Mouse (Mus musculus) midbrain, embryonic 14.5 days (tissue): ENCODE measurements at regions not wholly inside any gene's neighbourhood (a gene's known extent, or its start where the extent isn't known, plus 50 kb on each side); places are given as distances from the start of the nearest gene placed in this dataset.
"Not testable (repeated sequence)": the region's sequence is repeated elsewhere in the genome, so short reads cannot be mapped to it uniquely, and the experiment has no call there.

Experiments used
- ATAC-seq: fragments of 200-750 bp; cut with Nextera tagmentation; 2 replicates; pipeline ENCODE4 v1.8.0; 2017; ENCODE audit warnings: moderate number of reproducible peaks, moderate library complexity; ENCODE audit not compliant: low FRiP score, low TSS enrichment
- DNase-seq: peaks from one replicate; pipeline ENCODE4 v3.0.0-alpha.2; 2015
- H3K27ac ChIP-seq: fragments of 300-500 bp; sonication (generic); replicated peaks from 2 replicates; pipeline ENCODE4 v1.5.1; 2014; ENCODE audit warnings: mild to moderate bottlenecking, low read depth, low read length, moderate library complexity
- H3K27me3 ChIP-seq: fragments of 300-500 bp; sonication (generic); 2 replicates; pipeline ENCODE4 v1.6.1; 2014; ENCODE audit warnings: low read length, control low read depth, mixed read lengths; ENCODE audit not compliant: control insufficient read depth, insufficient read depth
- H3K36me3 ChIP-seq: fragments of 300-500 bp; sonication (generic); 2 replicates; pipeline ENCODE4 v1.6.1; 2014; ENCODE audit warnings: low read length, control low read depth; ENCODE audit not compliant: control insufficient read depth, insufficient read depth
- H3K4me1 ChIP-seq: fragments of 300-500 bp; sonication (generic); 2 replicates; pipeline ENCODE4 v1.6.1; 2014; ENCODE audit warnings: mild to moderate bottlenecking, antibody characterized with exemption, low read length, control low read depth; ENCODE audit not compliant: control insufficient read depth, insufficient read depth
- H3K4me2 ChIP-seq: fragments of 300-500 bp; sonication (generic); 2 replicates; pipeline ENCODE4 v1.6.1; 2014; ENCODE audit warnings: mild to moderate bottlenecking, low read length, moderate library complexity
- H3K4me3 ChIP-seq: fragments of 300-500 bp; sonication (generic); replicated peaks from 2 replicates; pipeline ENCODE4 v1.5.1; 2014; ENCODE audit warnings: low read depth, low read length
- H3K9ac ChIP-seq: fragments of 300-500 bp; sonication (generic); replicated peaks from 2 replicates; pipeline ENCODE4 v1.6.1; 2014; ENCODE audit warnings: mild to moderate bottlenecking, low read length, moderate library complexity
- H3K9me3 ChIP-seq: fragments of 300-500 bp; sonication (generic); 2 replicates; pipeline ENCODE4 v1.6.1; 2016; ENCODE audit warnings: low read length, control low read depth, mixed read lengths; ENCODE audit not compliant: control insufficient read depth
- WGBS: fragments of 180-500 bp; shearing (Covaris S2); extraction: QIAGEN DNeasy Blood & Tissue Kit; methylation state at CpG from one replicate; pipeline ENCODE4 v1.1.7; 2014; 5-methylcytosine and 5-hydroxymethylcytosine counted together

DNA sequence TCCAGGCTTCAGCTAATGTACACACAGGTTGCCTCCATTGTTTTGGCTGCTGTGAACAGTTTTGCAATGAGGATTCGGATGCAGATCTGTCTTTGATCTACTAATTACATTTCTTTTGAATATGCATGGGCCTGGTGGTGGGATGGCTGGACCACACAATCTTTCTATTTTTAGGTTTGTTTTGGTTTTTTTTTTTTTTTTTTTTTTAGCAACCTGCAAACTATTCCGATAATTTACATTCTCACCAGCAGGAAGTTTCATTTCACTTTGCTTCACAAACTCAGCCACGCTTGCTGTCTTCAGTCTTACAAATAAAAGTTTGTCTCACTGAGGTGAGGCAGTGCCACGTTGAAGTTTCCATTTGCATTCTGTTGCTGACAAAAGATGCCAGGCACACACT lies 127.7 kb upstream of the Intu start:
- Histone ChIP-seq H3K4me2 (no peak overlapping the region), H3K4me3 (no peak overlapping the region), H3K9me3 (no peaks in the 10 kb centered on the region), H3K27ac (no peak overlapping the region), H3K9ac (no peak overlapping the region), H3K4me1 (no peaks in the 10 kb centered on the region), H3K36me3 (no peaks in the 10 kb centered on the region), H3K27me3 (no peaks in the 10 kb centered on the region)
- DNase-seq (no peak), ATAC-seq (no peak)
- 81% methylated on average over 4 of the region's 4 CpGs for WGBS

DNA sequence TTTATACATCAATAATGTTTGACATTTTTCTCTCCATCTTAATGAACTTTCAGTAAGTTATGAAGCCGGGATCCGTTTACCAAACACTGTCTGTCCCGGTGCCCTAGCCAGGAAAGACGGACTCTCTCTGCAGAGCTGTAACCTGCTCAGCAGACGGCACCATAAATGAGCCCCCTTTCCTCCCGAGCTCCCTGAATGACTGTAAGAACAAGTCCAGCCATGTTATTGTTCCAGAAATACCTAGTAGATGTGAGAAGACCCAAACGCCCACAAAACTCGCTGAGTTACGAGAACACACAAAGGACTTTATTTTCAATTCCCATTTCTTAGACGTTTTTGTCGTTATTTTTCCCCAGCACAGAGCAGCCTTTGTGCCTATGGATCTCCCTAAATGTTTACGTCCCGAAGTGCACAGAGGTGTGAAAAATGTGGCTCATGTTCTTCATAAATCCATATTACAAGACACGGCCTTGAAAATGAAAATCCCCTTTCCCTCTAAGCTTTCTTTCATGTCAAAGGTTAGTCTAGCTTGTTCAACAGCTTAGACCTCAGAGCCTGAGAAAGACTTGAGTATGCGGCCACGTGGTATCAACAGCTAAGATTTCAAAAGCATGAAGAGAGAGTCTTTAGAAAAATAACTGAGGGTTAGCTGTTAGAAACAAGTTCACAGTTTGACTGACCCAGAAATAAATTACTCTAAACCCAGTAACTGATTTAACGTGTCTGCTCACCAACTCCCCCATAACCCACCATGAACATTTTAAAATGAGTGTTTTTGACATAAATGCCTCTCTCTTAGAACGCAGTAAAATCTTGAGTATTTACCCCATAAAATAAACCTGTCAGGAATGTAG lies 125.8 kb upstream of the Intu start:
- Histone ChIP-seq H3K27me3 (no peaks in the 10 kb centered on the region), H3K4me2 (no peak overlapping the region), H3K9ac (no peak overlapping the region), H3K9me3 (no peaks in the 10 kb centered on the region), H3K36me3 (no peaks in the 10 kb centered on the region), H3K27ac (no peak overlapping the region), H3K4me3 (no peak overlapping the region), H3K4me1 (no peaks in the 10 kb centered on the region)
- DNase-seq (no peak), ATAC-seq (no peak)
- WGBS = 86% methylated on average over 18 of the region's 18 CpGs

DNA sequence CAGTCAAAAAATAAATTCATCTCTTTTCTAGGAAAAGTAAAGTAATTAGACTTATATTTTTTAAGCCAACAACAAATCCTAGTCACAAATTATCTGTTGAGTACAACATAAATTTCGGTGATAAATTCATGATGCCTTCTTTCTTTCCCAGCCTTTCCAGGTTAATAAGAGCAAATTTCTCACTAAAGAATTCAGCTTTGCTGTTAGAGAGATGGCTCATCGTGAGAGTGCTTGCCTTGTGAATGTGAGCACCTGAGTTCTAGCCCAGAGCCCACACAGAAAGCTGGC lies 125.2 kb upstream of the Intu start:
- no peaks in the 10 kb centered on the region for H3K36me3 ChIP-seq
- ATAC-seq (no peak), DNase-seq (no peak)
- no peaks in the 10 kb centered on the region for H3K9me3 ChIP-seq
- H3K4me1 ChIP-seq = no peaks in the 10 kb centered on the region
- no peak overlapping the region for H3K4me2 ChIP-seq
- H3K27me3 ChIP-seq = no peaks in the 10 kb centered on the region
- no peak overlapping the region for H3K4me3 ChIP-seq
- no peak overlapping the region for H3K27ac ChIP-seq
- no peak overlapping the region for H3K9ac ChIP-seq
- 93% methylated on average over 2 of the region's 2 CpGs for WGBS

DNA sequence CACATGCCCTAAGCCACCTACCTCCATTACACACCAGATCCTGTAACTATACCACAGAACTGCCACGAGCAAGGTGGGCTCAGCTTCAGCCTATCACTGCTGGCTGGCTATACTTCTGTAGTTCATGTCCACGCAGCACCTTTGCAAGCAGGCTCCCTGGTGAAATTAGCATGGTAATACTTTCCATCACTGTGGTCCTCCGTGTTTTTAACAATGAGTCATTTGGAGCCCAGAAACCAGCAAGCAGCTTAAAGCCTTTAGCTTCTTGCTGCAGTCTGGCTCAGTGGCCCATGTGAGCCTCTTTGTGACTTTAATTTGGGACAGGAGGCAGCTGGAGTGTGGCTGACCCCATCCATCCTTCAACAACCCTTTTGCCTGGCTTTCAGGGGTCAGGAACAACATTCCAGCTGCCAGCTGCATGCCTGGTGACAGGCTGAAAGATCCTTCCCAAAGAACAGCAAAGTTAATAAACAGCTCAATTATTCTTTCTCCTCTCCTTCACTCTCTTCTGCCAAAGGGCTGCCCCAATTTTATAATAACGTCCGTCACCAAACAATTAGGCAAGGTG lies 122.1 kb upstream of the Intu start:
- DNase-seq (no peak), ATAC-seq (no peak)
- Histone ChIP-seq H3K36me3 (no peaks in the 10 kb centered on the region), H3K9me3 (no peaks in the 10 kb centered on the region), H3K27ac (no peak overlapping the region), H3K4me2 (no peak overlapping the region), H3K4me1 (no peaks in the 10 kb centered on the region), H3K9ac (no peak overlapping the region), H3K4me3 (no peak overlapping the region), H3K27me3 (no peaks in the 10 kb centered on the region)
- WGBS = 46% methylated on average over 5 of the region's 5 CpGs

DNA sequence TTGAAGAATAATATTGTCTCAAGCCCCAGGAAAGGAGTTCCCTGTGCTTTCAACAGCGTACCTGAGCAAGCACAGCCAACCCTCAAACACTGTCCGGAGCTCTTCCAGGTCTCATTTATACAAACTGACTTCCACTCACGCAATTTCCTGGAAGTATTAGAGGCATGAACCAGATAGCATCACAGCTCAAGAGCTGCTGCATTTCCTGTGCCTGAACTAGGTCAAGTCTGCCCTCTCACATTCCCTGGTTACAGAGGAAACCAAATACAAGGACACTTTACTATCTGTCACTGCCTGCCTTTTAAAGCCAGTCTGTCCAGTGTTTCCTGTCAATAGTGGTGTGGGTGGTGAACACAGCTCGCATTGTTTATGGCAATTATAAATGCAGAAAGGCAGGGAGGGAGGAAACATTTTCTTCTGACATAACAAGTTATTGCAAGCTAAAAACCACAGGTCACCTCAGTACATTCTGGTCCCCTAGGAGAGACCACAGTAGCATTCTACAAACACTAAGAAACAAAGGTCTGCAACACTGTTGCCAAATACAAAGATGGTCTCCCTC lies 120.3 kb upstream of the Intu start:
- no peak for DNase-seq
- WGBS = 89% methylated on average over 4 of the region's 4 CpGs
- ATAC-seq = no peak
- Histone ChIP-seq H3K4me2 (no peak overlapping the region), H3K9ac (no peak overlapping the region), H3K36me3 (no peaks in the 10 kb centered on the region), H3K4me3 (no peak overlapping the region), H3K27me3 (no peaks in the 10 kb centered on the region), H3K9me3 (no peaks in the 10 kb centered on the region), H3K27ac (no peak overlapping the region), H3K4me1 (no peaks in the 10 kb centered on the region)

DNA sequence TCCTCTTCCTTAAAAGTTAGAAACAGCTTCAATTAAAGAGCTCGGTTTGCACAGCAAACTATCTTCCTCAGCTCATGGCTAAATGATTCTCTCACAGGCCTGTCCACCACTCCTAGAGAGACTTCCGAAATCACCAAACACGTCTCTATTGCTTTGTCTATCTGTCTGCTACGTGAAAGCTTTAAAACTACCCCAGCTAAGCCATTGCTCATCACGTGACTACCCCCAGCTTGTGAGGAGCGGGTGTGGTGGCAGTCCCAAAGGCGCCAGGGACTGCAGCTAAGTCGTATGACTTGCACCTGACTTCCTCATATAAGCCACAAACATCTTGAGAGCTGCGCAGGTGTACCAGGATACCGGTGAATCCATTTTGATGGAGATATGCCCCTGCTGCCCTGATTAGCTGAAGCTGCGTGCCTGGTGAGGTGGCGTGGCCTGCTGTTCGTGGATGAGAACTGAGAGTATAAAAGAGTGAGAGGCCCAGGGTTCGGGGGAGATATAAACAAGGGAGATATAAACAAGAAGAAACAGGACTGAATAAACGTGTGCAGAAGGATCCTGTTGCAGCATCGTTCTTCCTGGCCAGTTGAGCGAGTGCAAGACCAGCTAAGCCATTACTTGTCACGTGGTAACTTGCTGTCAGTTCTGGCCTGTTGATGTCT lies 105.8 kb upstream of the Intu start:
- H3K36me3 ChIP-seq, H3K4me2 ChIP-seq, H3K4me1 ChIP-seq, H3K9ac ChIP-seq, DNase-seq, H3K27me3 ChIP-seq, H3K27ac ChIP-seq, ATAC-seq, H3K9me3 ChIP-seq, H3K4me3 ChIP-seq: not testable (repeated sequence)
- 57% methylated on average over 15 of the region's 18 CpGs for WGBS

DNA sequence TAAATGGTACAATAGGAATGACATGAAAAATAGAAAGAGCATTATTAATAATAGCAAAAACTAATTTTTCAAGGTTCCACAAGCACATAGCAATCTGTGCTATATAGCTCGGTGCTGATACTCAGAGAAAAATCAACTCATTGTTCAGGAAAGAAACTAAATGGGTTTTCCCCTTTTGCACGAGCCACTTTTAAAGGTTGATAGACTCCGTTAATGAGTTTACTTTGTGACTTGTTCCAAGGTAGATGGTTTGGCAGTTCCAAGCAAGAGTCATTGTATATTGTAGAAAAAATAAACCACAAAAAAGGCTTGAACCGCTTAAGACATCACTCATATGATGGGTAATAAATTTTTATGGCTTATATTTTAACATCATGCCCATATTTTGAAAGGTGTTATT lies 105.0 kb upstream of the Intu start:
- Histone ChIP-seq H3K9me3 (no peaks in the 10 kb centered on the region), H3K4me2 (no peak overlapping the region), H3K9ac (no peak overlapping the region), H3K4me1 (no peaks in the 10 kb centered on the region), H3K36me3 (no peaks in the 10 kb centered on the region), H3K27ac (no peak overlapping the region), H3K27me3 (no peaks in the 10 kb centered on the region), H3K4me3 (no peak overlapping the region)
- no peak for ATAC-seq
- no peak for DNase-seq
- 88% methylated on average over 4 of the region's 4 CpGs for WGBS

DNA sequence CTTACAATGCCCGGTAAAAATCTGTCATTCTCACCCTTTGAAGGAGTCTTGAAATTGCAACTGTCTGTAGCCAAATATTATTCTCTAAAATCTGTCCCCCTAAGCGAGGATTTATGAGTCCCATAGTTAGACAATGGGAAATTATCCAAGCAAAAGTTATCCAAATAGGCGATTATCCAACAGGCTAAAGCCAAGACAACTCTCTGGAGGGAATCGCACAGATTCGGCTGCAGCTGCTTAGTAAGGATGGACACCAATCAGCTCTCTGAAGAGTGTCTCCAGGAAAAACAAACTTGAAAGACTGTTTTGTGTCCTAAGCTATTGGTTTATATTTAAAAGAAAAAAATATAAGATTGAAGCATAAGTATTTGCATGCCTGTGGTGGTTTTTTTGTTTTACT lies 103.1 kb upstream of the Intu start:
- DNase-seq (no peak), ATAC-seq (no peak)
- H3K4me1 ChIP-seq = no peaks in the 10 kb centered on the region
- H3K36me3 ChIP-seq = no peaks in the 10 kb centered on the region
- H3K27ac ChIP-seq = no peak overlapping the region
- no peak overlapping the region for H3K9ac ChIP-seq
- H3K27me3 ChIP-seq = no peaks in the 10 kb centered on the region
- no peak overlapping the region for H3K4me3 ChIP-seq
- WGBS = 76% methylated on average over 5 of the region's 5 CpGs
- no peak overlapping the region for H3K4me2 ChIP-seq
- no peaks in the 10 kb centered on the region for H3K9me3 ChIP-seq

DNA sequence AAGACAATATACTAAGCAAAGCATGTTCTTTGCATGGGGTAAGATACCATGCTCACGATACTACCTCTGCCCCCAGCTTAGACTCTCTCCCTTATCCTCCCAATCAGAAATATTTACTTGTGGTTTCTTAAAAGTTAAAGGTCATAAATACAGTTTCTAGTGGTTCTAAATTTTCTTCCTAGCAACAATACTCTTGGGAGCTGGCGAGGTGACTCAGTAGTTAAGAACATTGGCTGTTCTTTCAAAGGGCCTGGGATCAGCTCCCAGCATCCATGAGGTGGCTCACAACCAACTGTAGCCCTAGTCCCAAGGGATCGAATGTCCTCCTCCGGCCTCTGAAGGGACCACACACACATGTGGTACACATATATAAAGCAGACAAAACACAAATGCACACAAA lies 92.8 kb upstream of the Intu start:
- Histone ChIP-seq H3K9ac (no peak overlapping the region), H3K36me3 (no peaks in the 10 kb centered on the region), H3K4me3 (no peak overlapping the region), H3K4me1 (no peaks in the 10 kb centered on the region; the same call in 1 of the 2 replicates), H3K27me3 (no peaks in the 10 kb centered on the region), H3K4me2 (no peak overlapping the region), H3K27ac (no peak overlapping the region), H3K9me3 (no peaks in the 10 kb centered on the region)
- ATAC-seq (no peak), DNase-seq (no peak)
- 89% methylated on average over 4 of the region's 4 CpGs for WGBS
